Mouse (Mus musculus) embryo, embryonic 10.5 days (tissue): ENCODE results near the gene Slc25a45.

Experiments used
- DNase-seq: peaks from one replicate; pipeline ENCODE4 v3.0.0-alpha.2; 2015; ENCODE audit warnings: low spot score

Slc25a45 gene

GRCm38 (mm10) chr19:5840890-5841388 is 36.7 kb upstream of the Slc25a45 start:
- no peak for DNase-seq

- DNase-seq: no peak
Measured at GRCm38 (mm10) chr19:5841389-5841946, 36.1 kb upstream of the Slc25a45 start.

GRCm38 (mm10) chr19:5841999-5842784 is 35.4 kb upstream of the Slc25a45 start:
- peak; percentile 56 for DNase-seq

- DNase-seq: peak; percentile 58
Measured at GRCm38 (mm10) chr19:5842785-5843730, 34.5 kb upstream of the Slc25a45 start.

- no peak for DNase-seq
Measured at GRCm38 (mm10) chr19:5843781-5844691, 33.6 kb upstream of the Slc25a45 start.

GRCm38 (mm10) chr19:5844831-5845318 is 32.7 kb upstream of the Slc25a45 start:
- peak; percentile 9 for DNase-seq

GRCm38 (mm10) chr19:5845319-5846135 is 32.1 kb upstream of the Slc25a45 start:
- peak; percentile 93 for DNase-seq

- no peak for DNase-seq
Measured at GRCm38 (mm10) chr19:5846154-5846553, 31.5 kb upstream of the Slc25a45 start.

GRCm38 (mm10) chr19:5846557-5847305 is 30.9 kb upstream of the Slc25a45 start:
- peak; percentile 94 for DNase-seq

GRCm38 (mm10) chr19:5847306-5847796 is 30.3 kb upstream of the Slc25a45 start:
- peak; percentile 42 for DNase-seq

GRCm38 (mm10) chr19:5848032-5848825 is 29.4 kb upstream of the Slc25a45 start:
- DNase-seq: peak; percentile 30

- peak; percentile 65 for DNase-seq
Measured at GRCm38 (mm10) chr19:5848826-5849672, 28.6 kb upstream of the Slc25a45 start.

GRCm38 (mm10) chr19:5849843-5850527 is 27.6 kb upstream of the Slc25a45 start:
- DNase-seq: peak; percentile 93

GRCm38 (mm10) chr19:5850860-5851259 is 26.7 kb upstream of the Slc25a45 start:
- DNase-seq: no peak

- DNase-seq: no peak
Measured at GRCm38 (mm10) chr19:5851481-5851971, 26.1 kb upstream of the Slc25a45 start.

- DNase-seq: no peak
Measured at GRCm38 (mm10) chr19:5852035-5852722, 25.4 kb upstream of the Slc25a45 start.
